Mouse (Mus musculus): ENCODE data around the gene Ect2. TPM values are rescaled to one million over a fixed set of nuclear protein-coding genes. Genes with fewer than 3 reads are reported as not detected.

Gene Ect2
- total RNA-seq, 2 experiments from 2014 or later = 57.2 to 65.7 TPM

DNA sequence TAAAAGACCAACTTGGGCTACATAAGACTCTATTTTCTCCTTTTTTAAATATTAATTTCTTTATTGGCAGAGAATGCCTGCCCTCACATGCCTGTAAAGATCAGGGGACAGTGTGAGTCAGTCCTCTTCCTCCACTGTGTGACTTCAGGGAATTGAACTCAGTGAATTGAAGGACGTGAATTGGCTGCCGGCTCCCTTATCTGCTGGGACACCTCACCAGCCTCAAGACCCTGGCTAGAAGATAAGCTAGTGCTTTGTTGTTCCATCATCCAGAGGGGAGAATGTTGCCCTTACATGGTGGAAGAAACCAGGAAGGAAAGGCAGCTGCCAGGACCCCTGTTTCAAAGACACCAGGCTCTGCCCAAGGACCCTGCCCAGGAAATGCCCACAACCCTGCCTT is 79.8 kb downstream of the Ect2 start:
- ATAC-seq (ENCODE audit: poor library complexity, severe bottlenecking) = no peak

GRCm38 (mm10) chr3:27071706-27072105 is 82.0 kb downstream of the Ect2 start:
- no peak for ATAC-seq (ENCODE audit: poor library complexity, severe bottlenecking)

GRCm38 (mm10) chr3:27070340-27070739 is 83.3 kb downstream of the Ect2 start:
- no peak for ATAC-seq (ENCODE audit: poor library complexity, severe bottlenecking)

- no peak for ATAC-seq (ENCODE audit: poor library complexity, severe bottlenecking)
Observed at GRCm38 (mm10) chr3:27067206-27067605, 86.5 kb downstream of the Ect2 start.

- ATAC-seq (ENCODE audit: poor library complexity, severe bottlenecking) = no peak
Observed at GRCm38 (mm10) chr3:27064886-27065285, 88.8 kb downstream of the Ect2 start.

DNA sequence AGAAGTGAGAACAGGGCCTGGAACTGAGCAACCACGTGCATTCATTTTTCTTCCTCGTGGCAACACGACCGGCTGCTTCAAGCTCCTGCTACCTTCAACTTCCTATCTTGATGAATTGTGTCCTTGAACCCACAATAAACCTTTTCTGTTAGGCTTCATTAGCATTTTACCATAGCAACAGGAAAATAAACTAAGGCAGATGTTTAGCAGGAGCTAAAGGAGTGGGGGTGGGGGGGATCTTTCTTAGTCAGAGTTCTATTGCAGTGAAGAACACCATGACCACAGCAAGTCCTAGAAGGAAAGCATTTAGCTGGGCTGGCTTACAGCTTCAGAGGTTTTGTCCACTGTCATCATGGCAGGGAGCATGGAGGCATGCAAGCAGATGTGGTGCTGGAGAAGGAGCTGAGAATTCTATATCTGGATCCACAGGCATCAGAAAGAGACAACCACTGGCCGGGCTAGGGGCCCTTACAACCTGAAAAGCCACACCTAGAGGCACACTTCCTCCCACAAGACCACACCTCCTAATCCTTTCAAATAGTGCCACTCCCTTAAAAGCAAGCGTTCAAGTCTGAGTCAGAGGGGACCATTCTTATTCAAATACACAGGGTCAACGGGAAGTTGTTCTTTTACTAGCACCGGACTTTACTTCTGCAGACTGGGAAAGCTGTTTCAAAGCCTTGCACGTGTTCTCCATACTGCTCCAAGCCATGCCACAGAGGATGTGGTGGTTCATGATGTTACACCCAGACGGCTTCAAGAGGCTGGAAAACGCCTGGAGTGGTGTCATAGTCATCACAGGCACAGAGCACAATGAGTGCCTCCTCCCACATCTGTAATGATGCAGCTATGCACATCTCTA is 90.0 kb downstream of the Ect2 start:
- ATAC-seq (ENCODE audit: poor library complexity, severe bottlenecking) = no peak

- no peak for ATAC-seq (ENCODE audit: poor library complexity, severe bottlenecking)
Observed at GRCm38 (mm10) chr3:27060441-27060840, 93.2 kb downstream of the Ect2 start.

GRCm38 (mm10) chr3:27059529-27060322 is 94.0 kb downstream of the Ect2 start:
- ATAC-seq (ENCODE audit: poor library complexity, severe bottlenecking) = no peak

DNA sequence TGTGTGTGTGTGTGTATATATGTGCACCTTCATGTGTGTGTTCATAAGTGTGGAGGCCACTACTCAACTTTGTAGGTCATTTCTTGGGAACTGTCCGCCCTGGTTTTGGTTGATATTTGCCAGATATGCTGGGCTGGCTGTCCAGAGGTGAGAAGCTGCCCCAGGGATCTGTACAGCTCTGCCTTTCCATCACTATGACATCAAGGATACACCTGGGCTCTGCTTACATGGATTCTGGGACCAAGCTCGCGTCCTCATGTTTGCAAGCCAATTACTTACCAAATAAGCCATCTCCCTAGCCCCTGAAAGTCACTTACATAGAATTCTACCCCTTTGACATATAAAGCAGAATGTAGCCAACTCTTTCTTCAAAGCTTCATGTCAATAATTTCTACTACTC is 98.2 kb downstream of the Ect2 start:
- ATAC-seq (ENCODE audit: poor library complexity, severe bottlenecking) = no peak

DNA sequence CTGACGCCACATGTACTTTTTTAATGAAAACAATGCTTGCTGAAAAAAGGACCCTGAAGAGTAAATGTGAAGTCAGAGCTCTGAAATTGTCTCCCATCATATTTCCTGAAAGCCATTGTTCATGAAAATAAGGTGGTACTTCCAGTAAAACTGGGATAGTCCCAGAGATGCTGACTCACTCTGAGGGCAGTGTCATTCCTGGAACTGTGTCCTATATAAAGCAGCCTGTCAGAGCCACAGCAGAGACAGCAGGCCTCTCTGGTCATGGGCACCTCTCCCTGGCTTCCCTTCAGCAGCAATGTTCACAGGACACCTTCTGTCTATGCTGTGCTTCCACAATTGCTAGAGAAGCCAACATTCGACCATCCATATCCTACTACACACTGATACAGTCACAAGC is 98.9 kb downstream of the Ect2 start:
- ATAC-seq (ENCODE audit: poor library complexity, severe bottlenecking) = no peak

Other genes with a start within 250 kb of the Ect2 start
- gene Nceh1, start 29.1 kb upstream of the Ect2 start, total RNA-seq (2015) = 30.6 and 33.9 TPM in 2 replicates
- gene Nceh1, start 29.1 kb upstream of the Ect2 start, total RNA-seq (2017) = 32.7 and 33.2 TPM in 2 replicates
- gene Tnfsf10, start 163.2 kb upstream of the Ect2 start, total RNA-seq (2015) = 1.0 and 1.1 TPM in 2 replicates
- gene Tnfsf10, start 163.2 kb upstream of the Ect2 start, total RNA-seq (2017) = 1.5 and 1.6 TPM in 2 replicates
- gene Ghsr, start 217.5 kb upstream of the Ect2 start, total RNA-seq (2015) = not detected in 2 replicates
- not detected in 2 replicates for gene Ghsr, start 217.5 kb upstream of the Ect2 start, total RNA-seq (2017)